Mouse (Mus musculus): ENCODE measurements around the gene Rfx8.

GRCm38 (mm10) chr1:39681638-39682037, 39.2 kb downstream of the Rfx8 start:
- no peak for TF ChIP-seq CTCF (IDR thresholded peaks at IDR 0.05; ENCODE audit: control insufficient read depth, insufficient read depth, insufficient replicate concordance, low read depth, low read length)
- TF ChIP-seq POLR2A (IDR thresholded peaks at IDR 0.05; ENCODE audit: control insufficient read depth, low read depth, low read length): no peak

Measured in testis, adult 2 months (tissue).